Comparison of ENCODE assay signal across 13 mouse cellular contexts in the genomic region with DNA sequence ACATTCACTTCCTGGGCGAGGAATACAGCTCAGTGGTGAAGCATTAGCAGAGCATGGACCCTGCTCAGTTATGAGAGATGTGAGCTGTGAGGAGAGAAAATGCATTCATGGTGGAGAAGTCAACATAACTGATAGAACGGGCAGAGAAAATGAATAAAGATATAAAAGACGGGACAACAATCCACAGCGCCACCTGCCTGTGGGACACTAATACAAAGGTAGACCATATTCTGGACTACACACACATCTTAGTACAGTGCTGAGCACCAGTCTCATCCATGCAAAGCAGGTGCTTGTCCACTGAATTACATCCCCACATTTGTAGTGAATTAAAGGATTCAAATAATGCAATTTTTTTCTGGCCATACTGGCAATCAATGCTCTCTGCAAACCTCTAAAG. TPM values are rescaled to one million over a fixed set of nuclear protein-coding genes. Genes with fewer than 3 reads are reported as not detected.
DNase-seq lines count a peak whose midpoint lies in the region; ATAC-seq and TF ChIP-seq lines count a peak whose summit lies in the region.
"Had no signal": no experiment of that assay in that cellular context is flagged by ENCODE, and none has a peak within 500 bp of the region (broad histone marks: within the 10 kb centered on the region; RNA-seq: fewer than 3 reads in every experiment).

No protein-coding gene starts in this region.

- H3K4me3 ChIP-seq in heart, embryonic 15.5 days, result no peak overlapping the region
- H3K4me3 ChIP-seq in lung, postnatal 0 days (ENCODE audit: low read depth, low read length), result no peak overlapping the region
- no peak overlapping the region for H3K4me3 ChIP-seq in MEL (ENCODE audit: control insufficient read depth in 1 of 2, insufficient read depth in 1 of 2, low read depth in 2 of 2, low read length in 2 of 2)
- H3K4me3 ChIP-seq: lung, embryonic 15.5 days; myocyte had no signal

- TF ChIP-seq POLR2A in MEL (IDR thresholded peaks at IDR 0.05; ENCODE audit: control insufficient read depth in 1 of 2, insufficient read depth in 1 of 2, low read depth in 1 of 2, low read length in 2 of 2, poor library complexity in 1 of 2), result no peak

- H3K9me3 ChIP-seq in heart, embryonic 15.5 days (replicated peaks), result no peaks in the 10 kb centered on the region
- H3K9me3 ChIP-seq in lung, postnatal 0 days (ENCODE audit: low read length), result no peaks in the 10 kb centered on the region
- H3K9me3 ChIP-seq in MEL (replicated peaks; ENCODE audit: insufficient read depth, low read length), result no peaks in the 10 kb centered on the region
- H3K9me3 ChIP-seq: lung, embryonic 15.5 days had no signal

- DNase-seq in heart, adult 11 months, result no peak
- no peak for DNase-seq in lung, postnatal 0 days (ENCODE audit: low spot score)
- no peak for DNase-seq in lung, adult 18-20 months
- peak; percentile 37 for DNase-seq in MEL (ENCODE audit: low read depth, low spot score)
- peak; percentile 12 for DNase-seq in splenic B cell, adult 2 months (ENCODE audit: low read depth, low spot score)
- DNase-seq in frontal cortex, postnatal 25 days (ENCODE audit: low spot score in 2 of 2), result no peak
- DNase-seq in layer of hippocampus, adult 18-20 months (ENCODE audit: low spot score in 2 of 2), result no peak
- DNase-seq: heart, postnatal 14 days; layer of hippocampus, adult 9-11 months had no signal

- H3K9ac ChIP-seq in heart, embryonic 15.5 days, result no peak overlapping the region
- no peak overlapping the region for H3K9ac ChIP-seq in lung, postnatal 0 days (replicated peaks; ENCODE audit: low read depth)
- H3K9ac ChIP-seq in MEL (ENCODE audit: control insufficient read depth, low read depth, low read length, poor library complexity, severe bottlenecking), result no peak overlapping the region
- H3K9ac ChIP-seq: lung, embryonic 15.5 days had no signal

- H3K36me3 ChIP-seq in heart, embryonic 15.5 days, result peaks cover 73% of the 10 kb centered on the region
- H3K36me3 ChIP-seq in lung, postnatal 0 days (ENCODE audit: insufficient read depth, low read length), result peaks cover 17% of the 10 kb centered on the region; the same call in 1 of the 2 replicates
- peaks cover 0 to under 1% of the 10 kb centered on the region in 2 experiments for H3K36me3 ChIP-seq in MEL (ENCODE audit: control insufficient read depth in 1 of 2, insufficient read depth in 2 of 2, low read length in 2 of 2)
- H3K36me3 ChIP-seq in splenic B cell, adult 2 months (ENCODE audit: control insufficient read depth, insufficient read depth, low read length, poor library complexity, severe bottlenecking), result peaks cover 13% of the 10 kb centered on the region

- H3K27ac ChIP-seq in heart, embryonic 15.5 days, result 0 out of 2 replicates have a peak overlapping the region, but pooled peaks have one; percentile 16
- H3K27ac ChIP-seq in lung, postnatal 0 days (ENCODE audit: low read length), result no peak overlapping the region
- H3K27ac ChIP-seq in MEL (ENCODE audit: control insufficient read depth, low read depth, low read length), result no peak overlapping the region
- H3K27ac ChIP-seq: lung, embryonic 15.5 days had no signal

- H3K79me2 ChIP-seq in MEL (ENCODE audit: control insufficient read depth, insufficient read depth, low read length, poor library complexity), result no peaks in the 10 kb centered on the region

- H3K4me1 ChIP-seq in heart, embryonic 15.5 days (replicated peaks), result no peaks in the 10 kb centered on the region
- H3K4me1 ChIP-seq in lung, postnatal 0 days (ENCODE audit: insufficient read depth, low read depth, low read length), result no peaks in the 10 kb centered on the region
- H3K4me1 ChIP-seq in MEL (ENCODE audit: control insufficient read depth in 1 of 2, insufficient read depth in 2 of 2, low read length in 2 of 2), result peaks cover 0 to 2% of the 10 kb centered on the region in 2 experiments; a peak in 1 of 4 replicates
- H3K4me1 ChIP-seq: lung, embryonic 15.5 days had no signal

- TF ChIP-seq EP300 in lung, postnatal 0 days (IDR thresholded peaks at IDR 0.05), result no peak
- no peak for TF ChIP-seq EP300 in MEL (IDR thresholded peaks at IDR 0.05; ENCODE audit: low read depth in 1 of 2, low read length in 2 of 2)

- H3K4me2 ChIP-seq in heart, embryonic 15.5 days, result no peak overlapping the region
- H3K4me2 ChIP-seq in lung, postnatal 0 days (replicated peaks; ENCODE audit: low read depth, low read length), result no peak overlapping the region
- H3K4me2 ChIP-seq: lung, embryonic 15.5 days had no signal

- peak; percentile 39 for TF ChIP-seq RAD21 in MEL (IDR thresholded peaks at IDR 0.05; ENCODE audit: low read depth, low read length)

- H3K27me3 ChIP-seq in heart, embryonic 15.5 days, result no peaks in the 10 kb centered on the region
- H3K27me3 ChIP-seq in lung, postnatal 0 days (replicated peaks; ENCODE audit: insufficient read depth, low read length), result no peaks in the 10 kb centered on the region
- H3K27me3 ChIP-seq in MEL (ENCODE audit: control insufficient read depth in 1 of 2, insufficient read depth in 2 of 2, low read length in 2 of 2), result no peaks in the 10 kb centered on the region
- H3K27me3 ChIP-seq in splenic B cell, adult 2 months (ENCODE audit: control insufficient read depth, insufficient read depth, low read length, poor library complexity, severe bottlenecking), result no peaks in the 10 kb centered on the region
- H3K27me3 ChIP-seq: lung, embryonic 15.5 days had no signal

- ATAC-seq in heart, embryonic 15.5 days (replicated peaks; ENCODE audit: insufficient number of reproducible peaks, insufficient read depth, low FRiP score, low read depth), result no peak
- no peak for ATAC-seq in lung, postnatal 0 days
- ATAC-seq: forebrain, embryonic 14.5 days had no signal

- peak; percentile 40; the same call in 1 of the 2 replicates for TF ChIP-seq CTCF in lung, postnatal 0 days (IDR thresholded peaks at IDR 0.05)
- TF ChIP-seq CTCF in MEL (IDR thresholded peaks at IDR 0.05 in 2 of 3, conservative IDR thresholded peaks at IDR 0.05 in 1 of 3; ENCODE audit: control insufficient read depth in 1 of 3, insufficient read depth in 1 of 3, low read depth in 2 of 3, low read length in 3 of 3, poor library complexity in 1 of 3, severe bottlenecking in 1 of 3), result peak; percentile 28 to 65 (median 42); a peak in 5 of 6 replicates

- 85% methylated on average over 4 of the region's 4 CpGs for WGBS in heart, embryonic 15.5 days
- WGBS in lung, postnatal 0 days, result 92% methylated on average over 4 of the region's 4 CpGs

TF ChIP-seq in MEL, 35 proteins besides CTCF, POLR2A, EP300 and RAD21:
- TF ChIP-seq SMC3 (IDR thresholded peaks at IDR 0.05; ENCODE audit: low read depth, low read length) (peak; percentile 40), USF2 (IDR thresholded peaks at IDR 0.05; ENCODE audit: borderline replicate concordance in 1 of 2, insufficient read depth in 1 of 2, low read depth in 1 of 2, low read length in 2 of 2) (no peak), NELFE (IDR thresholded peaks at IDR 0.05; ENCODE audit: low read depth, low read length) (no peak), KAT2A (conservative IDR thresholded peaks at IDR 0.05; ENCODE audit: low read depth, low read length) (no peak), TAL1 (IDR thresholded peaks at IDR 0.05; ENCODE audit: low read length) (no peak), MAZ (IDR thresholded peaks at IDR 0.05; ENCODE audit: low read depth, low read length) (no peak), ETS1 (IDR thresholded peaks at IDR 0.05; ENCODE audit: low read depth, low read length) (no peak), ELF1 (IDR thresholded peaks at IDR 0.05; ENCODE audit: low read depth, low read length) (no peak), POLR2AphosphoS2 (IDR thresholded peaks at IDR 0.05; ENCODE audit: low read length) (no peak), ZC3H11A (IDR thresholded peaks at IDR 0.05; ENCODE audit: low read depth, low read length) (peak; percentile 16; the same call in 1 of the 2 replicates), MAFK (IDR thresholded peaks at IDR 0.05; ENCODE audit: borderline replicate concordance, low read depth, low read length) (no peak), E2F4 (IDR thresholded peaks at IDR 0.05; ENCODE audit: borderline replicate concordance, low read depth, low read length) (no peak), UBTF (IDR thresholded peaks at IDR 0.05; ENCODE audit: borderline replicate concordance, insufficient read depth, low read depth, low read length) (no peak), BHLHE40 (IDR thresholded peaks at IDR 0.05; ENCODE audit: borderline replicate concordance, low read depth, low read length) (no peak), TBP (IDR thresholded peaks at IDR 0.05; ENCODE audit: low read depth, low read length) (no peak)
TF ChIP-seq in MEL: peak in this region for 2.

RNA-seq across cellular contexts. Expression of a gene that starts 47.7 kb away (rescaled TPM):
- 17.0 and 18.8 TPM in 2 replicates for polyA plus RNA-seq in heart, embryonic 15.5 days (2015; fragmentation: Nextera tagmentation; extraction: Ambion mirVana)
- polyA plus RNA-seq in lung, postnatal 0 days (2015; fragmentation: Nextera tagmentation; extraction: Ambion mirVana), result 13.7 and 13.8 TPM in 2 replicates
- 2.9 and 4.0 TPM in 2 replicates for total RNA-seq in MEL (2012; rRNA removed)
- 1 to 10 TPM in 1 of 2 experiments, not detected in 1; 8.4 TPM for polyA plus RNA-seq in MEL (2012; ENCODE audit: insufficient read depth in 1 of 2, insufficient read length in 2 of 2, low read depth in 1 of 2, low replicate concordance in 2 of 2, missing spikeins in 1 of 2)
- total RNA-seq in layer of hippocampus, adult 18-20 months (2021), result 10 to 100 TPM; 40.1 to 45.2 TPM

Comparison
In these comparisons a context has a peak if more than half of its experiments do, and no peak if none do; other contexts are left out.
1. DNase-seq: peak in MEL (single experiment) and splenic B cell, adult 2 months (single experiment); none in heart, adult 11 months (single experiment), lung, postnatal 0 days (single experiment), lung, adult 18-20 months (0 of 2), frontal cortex, postnatal 25 days (0 of 2) and layer of hippocampus, adult 18-20 months (0 of 2).